Mouse (Mus musculus): ENCODE data around the gene Gpr152. TPM values are rescaled to one million over a fixed set of nuclear protein-coding genes. Genes with fewer than 3 reads are reported as not detected.
"Not testable (repeated sequence)": the region's sequence is repeated elsewhere in the genome, so short reads cannot be mapped to it uniquely, and the experiment has no call there.

Gpr152 gene
- polyA plus RNA-seq, 2 experiments, result not detected

DNA sequence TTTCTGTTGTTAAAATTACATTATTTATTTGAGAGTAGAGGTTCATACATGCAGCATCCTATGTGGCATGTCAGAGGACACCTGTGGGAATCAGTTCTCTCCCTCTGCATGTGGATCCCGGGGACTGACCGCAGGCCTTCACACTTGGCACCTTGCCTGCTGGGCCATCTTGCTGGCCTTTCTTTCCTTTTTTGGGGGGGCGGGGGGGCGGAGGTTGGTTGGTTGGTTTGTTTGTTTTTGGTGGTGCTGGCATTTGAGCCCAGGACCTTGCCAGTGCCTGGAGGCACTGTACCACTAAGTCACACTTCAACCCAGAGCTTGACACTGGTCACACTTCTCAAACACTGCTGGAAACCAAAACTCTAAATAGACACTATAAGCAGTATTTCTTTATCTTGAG lies 5.2 kb upstream of the Gpr152 start:
- Histone ChIP-seq H3K27ac (no peak overlapping the region), H3K4me1 (replicated peaks; ENCODE audit: control insufficient read depth in 2 of 2, insufficient read depth in 2 of 2, low read length in 1 of 2) (peaks cover 19 to 24% of the 10 kb centered on the region in 2 experiments), H3K9me3 (ENCODE audit: control insufficient read depth, low read length) (no peaks in the 10 kb centered on the region), H3K4me2 (ENCODE audit: low read depth) (no peak overlapping the region), H3K36me3 (replicated peaks; ENCODE audit: control insufficient read depth, insufficient read depth, low read depth) (peaks cover 17% of the 10 kb centered on the region), H3K27me3 (ENCODE audit: control insufficient read depth, insufficient read depth, low read length) (no peaks in the 10 kb centered on the region; the same call in 1 of the 2 replicates), H3K9ac (replicated peaks) (no peak overlapping the region), H3K4me3 (ENCODE audit: insufficient read depth in 1 of 2, low read depth in 2 of 2, low read length in 2 of 2) (no peak overlapping the region)
- WGBS (ENCODE audit: insufficient replicate concordance), result 78% methylated on average over 4 of the region's 4 CpGs
- DNase-seq (ENCODE audit: low read depth in 3 of 3, low spot score in 3 of 3) (no peak), ATAC-seq (ENCODE audit: insufficient read depth) (no peak)
- TF ChIP-seq EP300 (IDR thresholded peaks at IDR 0.05; ENCODE audit: low read depth), result no peak

DNA sequence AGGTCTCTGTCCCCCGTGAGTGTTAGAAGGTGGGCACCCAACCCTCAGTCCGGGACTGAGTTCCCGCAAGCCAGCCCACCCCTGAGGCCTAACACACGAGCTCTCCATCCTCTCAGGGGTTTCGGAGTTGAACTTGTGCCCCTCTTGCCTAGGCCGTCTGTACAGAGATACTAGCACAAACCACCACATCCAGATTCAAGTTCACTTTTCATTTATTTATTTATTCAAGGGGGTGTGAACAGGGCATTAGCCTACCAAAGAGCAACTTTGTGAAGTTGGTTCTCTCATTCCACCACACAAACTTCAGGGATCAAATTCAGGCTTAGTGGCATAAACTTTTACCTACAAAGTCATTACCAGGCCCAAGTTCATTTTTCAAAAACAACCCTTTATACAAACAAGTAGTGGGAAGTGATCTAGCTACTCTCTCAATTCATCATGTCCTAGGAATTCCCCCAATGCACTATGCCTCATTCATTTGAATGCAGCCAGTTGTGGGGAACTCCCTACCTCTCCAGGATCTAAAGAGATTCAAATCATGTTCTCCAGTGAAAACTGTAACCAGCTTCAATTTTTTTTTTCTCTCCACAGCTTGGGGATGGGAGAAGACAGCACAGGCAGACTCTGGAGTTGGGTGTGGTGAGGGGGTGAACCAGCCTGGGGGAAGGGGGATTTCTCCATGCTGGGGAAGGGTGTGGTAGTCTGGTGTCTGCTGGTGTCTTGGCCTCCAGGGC lies 4.2 kb upstream of the Gpr152 start:
- DNase-seq (ENCODE audit: low read depth in 3 of 3, low spot score in 3 of 3); H3K27ac ChIP-seq; ATAC-seq (ENCODE audit: insufficient read depth); H3K4me3 ChIP-seq (ENCODE audit: insufficient read depth in 1 of 2, low read depth in 2 of 2, low read length in 2 of 2); H3K9me3 ChIP-seq (ENCODE audit: control insufficient read depth, low read length); H3K27me3 ChIP-seq (ENCODE audit: control insufficient read depth, insufficient read depth, low read length); H3K9ac ChIP-seq (replicated peaks): not testable (repeated sequence)
- Histone ChIP-seq H3K4me1 (replicated peaks; ENCODE audit: control insufficient read depth in 2 of 2, insufficient read depth in 2 of 2, low read length in 1 of 2) (peaks cover 12 to 16% of the 10 kb centered on the region in 2 experiments), H3K36me3 (replicated peaks; ENCODE audit: control insufficient read depth, insufficient read depth, low read depth) (peaks cover 15% of the 10 kb centered on the region), H3K4me2 (ENCODE audit: low read depth) (peak overlapping the region; percentile 43)
- WGBS (ENCODE audit: insufficient replicate concordance), result 72% methylated on average over 6 of the region's 6 CpGs

DNA sequence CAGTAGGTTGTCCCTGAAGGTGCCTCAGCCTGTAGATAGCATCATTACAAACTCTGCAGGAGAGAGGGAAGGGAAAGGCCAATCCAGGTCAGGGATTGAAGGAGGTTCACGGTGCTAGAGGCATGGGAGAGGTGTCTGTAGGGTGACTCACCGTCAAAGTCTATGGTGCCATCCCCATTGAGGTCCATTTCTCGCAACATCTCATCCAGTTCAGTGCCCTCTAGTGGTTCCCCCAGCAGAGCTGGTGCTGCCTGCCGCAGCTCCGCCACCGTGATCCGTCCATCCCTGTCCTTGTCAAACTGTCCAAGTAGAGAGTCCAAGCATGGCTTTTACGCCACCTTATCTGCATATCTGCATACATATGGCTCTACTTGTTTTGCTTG lies 3.6 kb upstream of the Gpr152 start:
- TF ChIP-seq CTCF (IDR thresholded peaks at IDR 0.05; ENCODE audit: low read depth), result peak; percentile 84
- ATAC-seq (ENCODE audit: insufficient read depth), result peak; percentile 54; the same call in 1 of the 2 replicates
- H3K9me3 ChIP-seq (ENCODE audit: control insufficient read depth, low read length); H3K9ac ChIP-seq (replicated peaks); H3K27me3 ChIP-seq (ENCODE audit: control insufficient read depth, insufficient read depth, low read length); H3K27ac ChIP-seq; DNase-seq (ENCODE audit: low read depth in 3 of 3, low spot score in 3 of 3): not testable (repeated sequence)
- WGBS (ENCODE audit: insufficient replicate concordance), result 8% methylated on average over 8 of the region's 8 CpGs
- Histone ChIP-seq H3K36me3 (replicated peaks; ENCODE audit: control insufficient read depth, insufficient read depth, low read depth) (peaks cover 15% of the 10 kb centered on the region), H3K4me1 (replicated peaks; ENCODE audit: control insufficient read depth in 2 of 2, insufficient read depth in 2 of 2, low read length in 1 of 2) (peaks cover 9 to 12% of the 10 kb centered on the region in 2 experiments), H3K4me3 (ENCODE audit: insufficient read depth in 1 of 2, low read depth in 2 of 2, low read length in 2 of 2) (peak overlapping the region in 1 of 2 experiments; percentile 26; a peak in 1 of 4 replicates), H3K4me2 (ENCODE audit: low read depth) (peak overlapping the region; percentile 43)

DNA sequence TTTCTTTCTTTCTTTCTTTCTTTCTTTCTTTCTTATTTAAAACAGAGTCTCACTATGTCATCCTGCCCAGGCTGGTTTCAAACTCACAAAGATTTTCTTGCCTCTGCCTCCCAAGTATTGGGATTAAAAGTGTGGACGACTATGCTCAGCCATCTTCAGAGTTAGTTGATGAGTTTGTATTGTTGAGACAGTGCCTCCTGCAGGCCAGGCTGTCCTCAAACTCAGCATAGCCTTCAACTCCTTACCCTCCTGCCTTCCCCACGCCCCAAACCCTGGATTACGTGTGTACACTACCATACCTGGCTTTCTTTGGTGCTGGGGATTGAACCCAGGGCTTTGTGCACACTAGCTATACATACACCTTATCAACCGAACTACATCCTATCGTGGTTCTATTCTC lies 3.1 kb upstream of the Gpr152 start:
- Histone ChIP-seq H3K9ac (replicated peaks) (no peak overlapping the region), H3K4me2 (ENCODE audit: low read depth) (peak overlapping the region; percentile 43)

DNA sequence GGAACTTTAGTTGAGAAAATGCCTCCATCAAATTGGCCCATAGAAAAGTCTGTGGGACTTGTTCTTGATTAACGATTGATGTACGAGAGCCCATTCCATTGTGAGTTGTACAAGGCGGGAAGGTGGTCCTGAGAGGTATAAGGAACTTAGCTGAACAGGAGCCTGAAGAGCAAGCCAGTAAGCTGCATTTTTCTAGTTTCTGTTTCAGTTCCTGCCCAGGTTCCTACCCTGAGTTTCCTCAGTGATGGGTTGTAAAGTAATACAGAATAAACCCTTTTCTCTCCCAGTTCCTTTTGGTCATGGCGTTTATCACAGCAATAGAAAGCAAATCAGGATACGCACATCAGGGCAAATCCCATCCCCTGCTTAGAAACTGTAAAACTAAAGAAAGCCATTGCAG lies 1.7 kb upstream of the Gpr152 start:
- Histone ChIP-seq H3K4me3 (ENCODE audit: insufficient read depth in 1 of 2, low read depth in 2 of 2, low read length in 2 of 2) (no peak overlapping the region), H3K27me3 (ENCODE audit: control insufficient read depth, insufficient read depth, low read length) (no peaks in the 10 kb centered on the region; the same call in 1 of the 2 replicates), H3K4me1 (replicated peaks; ENCODE audit: control insufficient read depth in 2 of 2, insufficient read depth in 2 of 2, low read length in 1 of 2) (peaks cover 2 to 3% of the 10 kb centered on the region in 2 experiments; a peak in 3 of 4 replicates), H3K36me3 (replicated peaks; ENCODE audit: control insufficient read depth, insufficient read depth, low read depth) (peaks cover under 1% of the 10 kb centered on the region; the same call in 1 of the 2 replicates), H3K4me2 (ENCODE audit: low read depth) (no peak overlapping the region), H3K27ac (no peak overlapping the region), H3K9ac (replicated peaks) (no peak overlapping the region), H3K9me3 (ENCODE audit: control insufficient read depth, low read length) (no peaks in the 10 kb centered on the region)
- no peak for ATAC-seq (ENCODE audit: insufficient read depth)
- DNase-seq (ENCODE audit: low read depth in 3 of 3, low spot score in 3 of 3), result no peak
- 69% methylated on average over 5 of the region's 5 CpGs for WGBS (ENCODE audit: insufficient replicate concordance)
- TF ChIP-seq CTCF (IDR thresholded peaks at IDR 0.05; ENCODE audit: low read depth), result no peak

More for the DNA sequence above, 3.1 kb upstream of the Gpr152 start:
- peaks cover 7 to 9% of the 10 kb centered on the region in 2 experiments for H3K4me1 ChIP-seq (replicated peaks; ENCODE audit: control insufficient read depth in 2 of 2, insufficient read depth in 2 of 2, low read length in 1 of 2)
- DNase-seq (ENCODE audit: low read depth in 3 of 3, low spot score in 3 of 3) (no peak), ATAC-seq (ENCODE audit: insufficient read depth) (peak; percentile 54; the same call in 1 of the 2 replicates)
- no peaks in the 10 kb centered on the region for H3K9me3 ChIP-seq (ENCODE audit: control insufficient read depth, low read length)
- H3K27me3 ChIP-seq (ENCODE audit: control insufficient read depth, insufficient read depth, low read length), result no peaks in the 10 kb centered on the region; the same call in 1 of the 2 replicates
- no peak overlapping the region for H3K27ac ChIP-seq
- WGBS (ENCODE audit: insufficient replicate concordance), result 61% methylated on average over 5 of the region's 5 CpGs
- TF ChIP-seq EP300 (IDR thresholded peaks at IDR 0.05; ENCODE audit: low read depth), result no peak
- TF ChIP-seq CTCF (IDR thresholded peaks at IDR 0.05; ENCODE audit: low read depth), result peak; percentile 61
- peaks cover 14% of the 10 kb centered on the region for H3K36me3 ChIP-seq (replicated peaks; ENCODE audit: control insufficient read depth, insufficient read depth, low read depth)
- no peak overlapping the region for H3K4me3 ChIP-seq (ENCODE audit: insufficient read depth in 1 of 2, low read depth in 2 of 2, low read length in 2 of 2)

Data from liver, embryonic 14.5 days (tissue).